Mouse (Mus musculus) embryo, embryonic 10.5 days (tissue): ENCODE measurements around the gene Ubac1.

Source experiments
- DNase-seq: peaks from one replicate; pipeline ENCODE4 v3.0.0-alpha.2; 2015; ENCODE audit warnings: low spot score

Gene Ubac1

GRCm38 (mm10) chr2:26024138-26025075, 2.9 kb upstream of the Ubac1 start:
- peak; percentile 73 for DNase-seq

GRCm38 (mm10) chr2:26022626-26023025, 1.1 kb upstream of the Ubac1 start:
- DNase-seq, result no peak

- DNase-seq, result no peak
Measured at GRCm38 (mm10) chr2:26022258-26022565, 665 bp upstream of the Ubac1 start.

DNA sequence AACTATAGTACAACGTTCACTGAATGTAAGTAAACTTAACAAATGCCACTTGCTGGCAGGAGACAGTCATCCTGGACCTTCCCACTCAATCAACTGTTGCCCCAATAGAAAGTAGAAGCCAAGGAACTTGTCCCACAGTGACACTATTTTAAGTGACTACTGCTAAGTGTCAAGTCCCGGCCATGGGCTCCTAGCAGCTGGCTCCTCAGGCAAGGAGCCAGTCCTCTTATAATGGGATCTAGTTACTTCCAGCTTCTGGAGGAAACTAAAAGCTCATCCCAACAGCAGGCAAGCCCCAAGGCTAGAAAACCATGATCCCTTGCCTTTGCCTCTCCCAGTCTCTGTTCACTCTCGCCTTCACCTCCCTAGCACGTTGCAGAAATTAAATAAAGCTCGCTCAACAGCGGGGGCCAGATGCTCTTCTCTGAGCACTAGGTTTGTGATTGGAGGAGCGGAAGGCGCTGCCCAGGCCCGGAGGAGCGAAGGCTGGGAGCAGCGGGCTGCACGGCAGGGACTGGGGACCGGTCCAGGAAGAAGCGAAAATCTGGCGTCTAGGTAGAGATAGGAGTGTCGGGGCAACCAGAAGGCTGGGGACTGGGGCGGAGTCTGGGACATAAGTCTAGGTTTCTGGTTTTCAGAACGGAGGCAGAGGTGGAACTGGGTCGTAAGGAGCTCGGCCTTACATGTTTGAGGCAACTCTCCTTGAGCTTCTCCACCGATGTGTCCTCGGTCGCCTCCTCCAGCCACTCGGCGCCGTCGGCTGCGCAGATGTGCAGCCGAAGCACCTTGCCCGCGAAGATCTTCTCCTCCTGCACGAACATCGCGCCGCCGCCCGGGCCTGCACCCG, 610 bp downstream of the Ubac1 start:
- peak; percentile 56 for DNase-seq

- DNase-seq, result no peak
Measured at GRCm38 (mm10) chr2:26019923-26020322, 1.6 kb downstream of the Ubac1 start.

- DNase-seq, result no peak
Measured at GRCm38 (mm10) chr2:26017326-26017725, 4.2 kb downstream of the Ubac1 start.

DNA sequence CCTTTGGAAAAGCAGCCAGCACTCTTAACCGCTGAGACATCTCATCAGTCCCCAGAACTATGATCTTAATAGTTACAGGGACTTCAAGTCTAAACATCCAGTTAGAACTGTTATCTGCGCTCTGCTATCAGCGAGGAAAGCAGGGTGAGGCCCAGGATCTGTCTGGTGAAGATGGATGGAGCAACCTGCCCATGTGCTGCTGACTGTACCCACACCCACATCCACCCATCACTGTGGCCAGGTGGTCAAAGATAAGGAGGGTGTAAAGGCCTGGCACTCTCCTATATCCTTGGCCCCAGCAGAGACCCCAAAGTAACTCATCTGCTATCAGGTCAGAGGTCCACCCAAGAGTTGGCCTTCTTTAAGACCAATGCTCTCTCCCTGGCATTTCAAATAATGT, 7.9 kb downstream of the Ubac1 start:
- DNase-seq, result no peak

GRCm38 (mm10) chr2:26011420-26011819, 10.1 kb downstream of the Ubac1 start:
- no peak for DNase-seq

DNA sequence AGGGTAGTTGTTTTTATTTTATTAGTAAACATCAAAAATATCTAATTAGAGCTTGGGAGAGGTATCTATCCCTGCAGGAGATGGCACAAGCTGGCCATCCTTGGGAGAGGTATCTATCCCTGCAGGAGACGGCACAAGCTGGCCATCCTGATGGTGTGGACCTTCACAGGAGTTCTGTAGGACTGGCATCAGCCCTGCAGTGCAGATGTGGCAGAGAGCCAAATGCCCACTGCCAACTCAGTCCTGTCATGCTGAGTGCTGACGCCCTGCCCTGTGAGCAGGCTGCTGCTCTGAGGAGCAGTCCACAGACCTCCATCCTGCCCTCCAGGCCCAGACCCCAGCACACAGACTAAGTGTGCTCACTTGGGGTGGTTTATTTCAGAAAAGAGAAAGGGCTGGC, 19.5 kb downstream of the Ubac1 start:
- no peak for DNase-seq

- DNase-seq, result no peak
Measured at GRCm38 (mm10) chr2:26001136-26001535, 20.4 kb downstream of the Ubac1 start.

- no peak for DNase-seq
Measured at GRCm38 (mm10) chr2:25997716-25998115, 23.8 kb downstream of the Ubac1 start.

GRCm38 (mm10) chr2:25994791-25995190, 26.8 kb downstream of the Ubac1 start:
- no peak for DNase-seq

- DNase-seq, result no peak
Measured at GRCm38 (mm10) chr2:25992285-25992684, 29.3 kb downstream of the Ubac1 start.

GRCm38 (mm10) chr2:25989651-25990050, 31.9 kb downstream of the Ubac1 start:
- DNase-seq, result no peak

DNA sequence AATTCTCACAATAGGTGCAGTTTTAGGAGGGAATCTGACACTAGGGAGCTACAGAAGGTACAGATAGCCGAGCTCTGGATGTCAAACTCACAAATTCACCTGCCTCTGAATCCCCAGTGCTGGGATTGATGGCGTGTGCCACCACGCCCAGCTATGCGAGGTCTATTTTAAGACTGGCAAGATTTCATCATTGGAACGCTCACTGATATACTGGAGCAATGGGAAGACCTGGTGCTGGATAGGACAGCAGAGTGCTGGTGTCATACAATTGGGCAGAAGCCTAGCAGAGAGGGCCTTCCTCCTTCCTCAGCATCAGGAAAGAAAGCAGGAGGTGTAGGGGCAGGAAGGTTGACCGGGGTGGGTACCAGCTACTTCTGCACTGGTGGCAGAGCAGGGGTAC, 33.7 kb downstream of the Ubac1 start:
- DNase-seq, result no peak

GRCm38 (mm10) chr2:25986601-25987000, 34.9 kb downstream of the Ubac1 start:
- DNase-seq, result no peak

- peak; percentile 100 for DNase-seq
Measured at GRCm38 (mm10) chr2:25983159-25983907, 38.2 kb downstream of the Ubac1 start, which contains the start of gene Camsap1. TSS of gene Camsap1 (minus strand) at chr2:25983282.

- DNase-seq, result peak; percentile 37
Measured at GRCm38 (mm10) chr2:25982426-25983091, 39.0 kb downstream of the Ubac1 start.

GRCm38 (mm10) chr2:25982052-25982425, 39.5 kb downstream of the Ubac1 start:
- peak; percentile 10 for DNase-seq

- DNase-seq, result no peak
Measured at GRCm38 (mm10) chr2:25978997-25979396, 42.5 kb downstream of the Ubac1 start.

- no peak for DNase-seq
Measured at GRCm38 (mm10) chr2:25977587-25978239, 43.8 kb downstream of the Ubac1 start.
